Mouse (Mus musculus) layer of hippocampus, adult 11-12 months (tissue): ENCODE results near the gene Pigk.

Experiments used
- DNase-seq: peaks from one replicate; pipeline ENCODE4 v3.0.0; 2022; ENCODE audit warnings: low spot score

Pigk gene

GRCm38 (mm10) chr3:152990787-152991186, 276.9 kb downstream of the Pigk start:
- no peak for DNase-seq

GRCm38 (mm10) chr3:152993608-152994007, 279.7 kb downstream of the Pigk start:
- peak; percentile 59 for DNase-seq

- DNase-seq = no peak
These were observed 284.2 kb downstream of the Pigk start for GRCm38 (mm10) chr3:152998106-152998505.

GRCm38 (mm10) chr3:152998901-152999300, 285.0 kb downstream of the Pigk start:
- no peak for DNase-seq

- DNase-seq = no peak
These were observed 293.0 kb downstream of the Pigk start for GRCm38 (mm10) chr3:153006893-153007292.

GRCm38 (mm10) chr3:153016355-153016754, 302.5 kb downstream of the Pigk start:
- no peak for DNase-seq

GRCm38 (mm10) chr3:153018051-153018450, 304.2 kb downstream of the Pigk start:
- DNase-seq = no peak

- no peak for DNase-seq
These were observed 310.1 kb downstream of the Pigk start for GRCm38 (mm10) chr3:153024016-153024415.
